Mouse (Mus musculus) heart, postnatal 36 days (tissue): ENCODE measurements at regions not wholly inside any gene's neighbourhood (a gene's known extent, or its start where the extent isn't known, plus 50 kb on each side); places are given as distances from the start of the nearest gene placed in this dataset.

Source experiments
- DNase-seq, 2 experiments: peaks; one replicate each; pipeline ENCODE4 v3.0.0; 2021 to 2022
- intact Hi-C: fragments of 180-260 bp; cut with DNase I; formaldehyde crosslinking; loops from one replicate; pipeline ENCODE4 v1.15.1; 2025
- microRNA-seq, 2 experiments: library from miRNA; unstranded; fragments of <30 nt; microRNA quantifications; one replicate each; pipeline ENCODE4 v1.2.0; 2021; ENCODE audit warnings: borderline number of aligned reads in 2 of 2

- no peak for DNase-seq
- intact Hi-C loops, result no loop called here
These were observed 91.0 kb upstream of the Zfhx3 start for GRCm38 (mm10) chr8:107851236-107852043.

- intact Hi-C loops, result no loop called here
- no peak for DNase-seq
These were observed 82.7 kb upstream of the Zfhx3 start for GRCm38 (mm10) chr8:107859770-107860169.

GRCm38 (mm10) chr8:107860251-107860650 lies 82.2 kb upstream of the Zfhx3 start:
- DNase-seq, result no peak
- intact Hi-C loops, result no loop called here

DNA sequence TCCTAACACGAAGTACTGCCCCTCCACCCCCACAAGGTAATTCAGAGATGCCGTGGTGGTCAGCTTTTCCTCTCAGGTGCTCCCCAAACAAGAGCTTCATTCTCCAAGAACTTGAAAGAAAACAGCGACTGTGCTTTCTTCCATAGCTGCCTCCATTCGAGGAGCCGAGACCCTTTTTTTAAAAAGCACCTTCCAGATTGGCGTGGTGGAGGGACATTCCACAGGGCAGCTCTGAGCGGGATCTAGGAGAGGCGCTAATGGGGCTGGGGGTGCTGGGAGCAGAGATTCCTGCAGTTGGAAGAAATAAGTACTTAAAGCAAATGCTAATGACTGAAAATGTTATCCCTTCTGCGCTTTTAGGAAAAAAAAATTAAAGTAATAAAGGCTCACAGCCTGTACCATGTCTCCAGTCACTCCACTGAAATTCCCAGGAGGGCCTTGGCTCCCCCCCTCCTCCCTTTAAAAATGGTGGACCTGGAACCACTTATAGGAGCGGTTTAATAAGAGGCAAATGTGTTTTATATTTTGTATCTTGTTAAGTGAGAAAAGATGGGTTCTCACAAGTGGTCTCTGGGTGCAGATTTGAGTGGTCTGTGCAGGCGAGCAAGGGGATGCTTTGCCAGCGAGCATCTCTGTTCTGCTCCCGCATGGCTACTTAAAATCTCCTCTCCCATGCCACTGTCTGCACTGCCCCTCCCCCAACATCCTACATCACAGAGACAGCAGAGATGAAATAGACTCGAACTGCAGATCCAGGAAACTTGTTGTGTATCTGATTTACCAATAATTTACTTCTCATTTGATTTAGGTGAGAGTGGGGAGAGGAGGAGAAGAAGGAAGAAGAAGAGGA lies 77.4 kb upstream of the Zfhx3 start:
- DNase-seq, result no peak
- intact Hi-C loops, result no loop called here

DNA sequence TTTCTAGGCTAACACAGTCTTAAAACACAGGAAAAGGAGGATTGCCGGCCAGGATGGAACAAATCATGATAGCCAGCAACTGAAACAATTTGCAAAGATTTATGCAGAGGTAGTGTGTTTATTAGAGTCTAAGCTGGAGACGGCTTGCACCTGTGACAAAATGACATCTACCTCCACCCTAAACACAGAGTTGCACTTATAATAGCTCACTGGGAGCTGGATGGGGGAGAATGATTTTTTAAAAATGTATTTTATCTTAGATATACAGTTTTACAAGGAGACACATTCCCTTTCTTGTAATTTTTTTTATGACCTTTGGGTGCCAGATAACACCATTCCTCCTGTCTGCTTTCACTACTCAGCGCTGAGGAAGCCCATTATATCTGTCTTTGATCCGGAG lies 76.7 kb upstream of the Zfhx3 start:
- intact Hi-C loops, result no loop called here
- no peak for DNase-seq

GRCm38 (mm10) chr8:107871718-107872117 lies 70.7 kb upstream of the Zfhx3 start:
- intact Hi-C loops, result no loop called here
- no peak for DNase-seq

DNA sequence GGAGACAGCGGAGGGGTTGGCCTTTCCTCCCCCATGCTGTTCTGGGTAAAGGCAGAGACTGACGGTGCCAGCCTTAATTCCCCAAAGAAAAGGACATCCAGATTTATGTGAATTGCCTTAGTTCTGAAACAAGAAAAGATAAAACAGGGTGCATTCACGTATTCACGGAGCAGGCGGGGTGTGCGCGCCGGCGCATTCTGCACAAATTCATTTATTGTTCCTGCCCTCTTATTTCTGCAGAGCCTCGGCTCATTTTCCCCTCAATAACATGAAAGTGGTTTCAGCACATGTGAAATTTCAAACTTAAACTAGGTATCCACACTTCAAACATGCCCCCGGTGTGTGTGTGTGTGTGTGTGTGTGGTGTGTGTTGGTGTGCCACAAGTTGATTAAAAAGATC lies 70.3 kb upstream of the Zfhx3 start:
- DNase-seq, result no peak
- intact Hi-C loops, result no loop called here

GRCm38 (mm10) chr8:107876455-107876854 lies 66.0 kb upstream of the Zfhx3 start:
- no peak for DNase-seq
- intact Hi-C loops, result no loop called here

DNA sequence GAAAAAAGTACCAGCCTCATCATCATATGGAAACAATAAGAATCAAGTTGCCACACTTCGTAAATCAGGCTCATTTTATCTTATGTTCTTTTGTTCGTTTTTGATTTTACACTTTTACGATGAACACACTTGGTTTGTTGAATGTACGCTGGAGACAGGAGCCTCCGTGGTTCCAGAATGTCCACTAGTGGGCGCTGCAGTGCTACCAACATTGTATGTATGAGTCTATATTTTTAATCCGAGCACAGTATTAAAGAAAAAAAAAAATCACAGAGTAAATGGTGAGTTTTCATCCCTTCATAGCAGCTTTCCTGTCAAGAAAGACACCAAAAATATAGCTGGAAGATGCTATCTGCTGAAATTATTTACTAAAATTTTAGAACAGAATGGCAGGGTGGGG lies 60.6 kb upstream of the Zfhx3 start:
- DNase-seq, result peak; percentile 21 to 64

DNA sequence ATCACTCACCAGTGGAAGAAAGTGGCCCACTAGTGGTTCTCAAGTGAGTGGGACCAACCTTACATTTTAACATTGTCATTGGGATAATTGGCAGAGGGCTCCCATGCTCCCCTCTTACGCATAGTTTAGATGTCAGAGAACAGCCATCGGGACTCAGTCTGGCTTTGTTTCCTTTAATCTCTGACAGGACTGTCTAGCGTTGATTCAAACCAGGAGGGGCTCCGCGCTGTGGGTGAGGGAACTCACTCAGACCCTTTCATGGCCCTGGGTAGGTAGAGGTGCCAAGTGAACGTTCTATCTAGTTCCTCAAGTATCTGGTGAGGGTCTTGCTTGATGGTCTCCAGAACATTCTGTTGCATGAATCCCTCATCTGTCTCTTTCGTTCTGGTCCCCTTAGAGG lies 56.9 kb upstream of the Zfhx3 start:
- no peak for DNase-seq
- intact Hi-C loops, result loop anchor here (10.0 kb wide), 1 partner anchor 281 kb away; no protein-coding TSS in a partner anchor

More for the DNA sequence above, 60.6 kb upstream of the Zfhx3 start:
- intact Hi-C loops, result loop anchor here (5.0 to 10.0 kb wide), 2 partner anchors 277 to 1305 kb away; no protein-coding TSS in a partner anchor

- no peak for DNase-seq
These were observed 56.5 kb upstream of the Zfhx3 start for GRCm38 (mm10) chr8:107885971-107886370.

GRCm38 (mm10) chr8:107886516-107887253 lies 55.8 kb upstream of the Zfhx3 start:
- DNase-seq, result no peak
- intact Hi-C loops, result loop anchor here (10.0 kb wide), 1 partner anchor 282 kb away; no protein-coding TSS in a partner anchor

More at GRCm38 (mm10) chr8:107885971-107886370, 56.5 kb upstream of the Zfhx3 start:
- intact Hi-C loops, result loop anchor here (10.0 kb wide), 1 partner anchor 281 kb away; no protein-coding TSS in a partner anchor

- intact Hi-C loops, result loop anchor here (10.0 kb wide), 1 partner anchor 283 kb away; no protein-coding TSS in a partner anchor
- DNase-seq, result no peak
These were observed 55.1 kb upstream of the Zfhx3 start for GRCm38 (mm10) chr8:107887333-107887732.

- intact Hi-C loops, result no loop called here
- no peak for DNase-seq
These were observed 51.5 kb upstream of the Zfhx3 start for GRCm38 (mm10) chr8:107890922-107891321.

Small RNAs in the stretch of these regions (microRNA-seq; reads per million reads assigned to microRNA genes)
- gene Gm22825 (0 reads per million in 2 experiments), gene Gm23646 (0 reads per million in 2 experiments)
